Mouse (Mus musculus) gastrocnemius, postnatal 10 days (tissue): Measurements from ENCODE around the gene Hspb9. TPM values are rescaled to one million over a fixed set of nuclear protein-coding genes. Genes with fewer than 3 reads are reported as not detected.

Experiments used
- DNase-seq: peaks from one replicate; pipeline ENCODE4 v3.0.0; 2021; ENCODE audit warnings: mixed read lengths
- total RNA-seq, 2 experiments: library from RNA; stranded (reverse); gene quantifications; 2 replicates each; pipeline ENCODE4 v1.2.3; 2021

Hspb9 gene
- total RNA-seq, 2 experiments from 2014 or later, result not detected

- DNase-seq, result no peak
These were observed 8.4 kb upstream of the Hspb9 start for GRCm38 (mm10) chr11:100705095-100705747.

GRCm38 (mm10) chr11:100709201-100709810, 4.3 kb upstream of the Hspb9 start:
- DNase-seq, result no peak

- no peak for DNase-seq
These were observed 3.1 kb upstream of the Hspb9 start for GRCm38 (mm10) chr11:100710528-100710927.

GRCm38 (mm10) chr11:100710977-100711376, 2.7 kb upstream of the Hspb9 start:
- DNase-seq, result no peak

GRCm38 (mm10) chr11:100711783-100712615, 1.7 kb upstream of the Hspb9 start, which contains the start of gene Kat2a:
Gene Kat2a (minus strand): TSS chr11:100712465.
- peak; percentile 89 for DNase-seq

DNA sequence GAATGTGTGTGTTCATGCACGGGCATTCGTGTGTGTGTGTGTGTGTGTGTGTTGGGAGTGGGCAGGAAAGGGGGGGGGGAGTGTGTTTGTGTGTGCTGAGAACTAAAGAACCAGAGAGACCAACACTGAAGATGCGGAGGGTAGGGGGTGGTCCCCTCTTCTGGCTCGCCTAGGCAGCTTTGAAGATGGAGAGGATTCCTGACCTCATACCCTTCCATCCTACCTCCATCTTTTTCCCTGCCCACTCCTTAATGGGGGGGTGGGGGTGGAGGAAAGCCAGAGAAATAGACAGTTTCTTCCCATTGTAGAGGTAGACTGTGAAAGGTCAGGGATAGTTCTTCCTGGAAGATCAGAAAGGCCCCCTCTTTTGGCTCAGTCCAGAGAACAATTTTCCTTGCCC, 476 bp upstream of the Hspb9 start:
- DNase-seq, result no peak

DNA sequence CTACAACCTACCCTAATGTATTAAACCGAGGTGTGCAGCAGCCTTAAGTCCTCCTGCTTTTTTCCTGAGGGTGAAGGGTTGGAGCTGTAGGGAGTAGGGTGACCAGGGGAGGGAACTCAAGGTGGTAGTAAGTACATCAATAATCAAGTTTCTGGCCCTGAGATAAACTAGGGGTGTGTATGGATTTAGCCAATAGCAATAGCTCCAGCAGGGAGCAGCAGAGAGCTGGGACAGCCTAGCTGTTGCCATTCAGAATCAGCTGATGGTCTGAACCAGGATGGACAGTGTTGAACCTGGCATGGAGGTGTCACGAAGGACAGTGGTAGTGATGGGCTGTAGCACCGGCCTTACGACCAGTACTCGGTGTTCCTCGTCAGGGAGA, 875 bp downstream of the Hspb9 start:
- DNase-seq, result peak; percentile 89

DNA sequence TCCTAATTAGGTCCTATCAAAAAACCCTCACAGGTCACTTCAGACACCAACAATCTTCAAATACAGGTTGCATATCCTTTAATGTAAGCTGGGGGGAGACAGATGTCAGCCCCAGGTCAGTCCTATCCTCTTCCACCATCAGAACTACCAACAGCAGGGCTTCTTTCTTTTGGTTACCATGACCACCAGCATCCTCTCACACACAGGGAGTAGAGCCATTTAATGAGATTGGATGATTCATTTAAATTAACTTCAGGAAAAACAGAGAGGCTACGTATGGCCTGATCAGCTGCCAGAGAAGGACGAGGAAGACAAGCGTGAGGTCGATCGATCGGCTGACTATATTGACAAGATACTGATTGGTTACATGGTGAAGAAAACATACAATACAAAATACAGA, 1.3 kb downstream of the Hspb9 start:
- DNase-seq, result no peak

- DNase-seq, result no peak
These were observed 3.0 kb downstream of the Hspb9 start for GRCm38 (mm10) chr11:100716649-100717048.

DNA sequence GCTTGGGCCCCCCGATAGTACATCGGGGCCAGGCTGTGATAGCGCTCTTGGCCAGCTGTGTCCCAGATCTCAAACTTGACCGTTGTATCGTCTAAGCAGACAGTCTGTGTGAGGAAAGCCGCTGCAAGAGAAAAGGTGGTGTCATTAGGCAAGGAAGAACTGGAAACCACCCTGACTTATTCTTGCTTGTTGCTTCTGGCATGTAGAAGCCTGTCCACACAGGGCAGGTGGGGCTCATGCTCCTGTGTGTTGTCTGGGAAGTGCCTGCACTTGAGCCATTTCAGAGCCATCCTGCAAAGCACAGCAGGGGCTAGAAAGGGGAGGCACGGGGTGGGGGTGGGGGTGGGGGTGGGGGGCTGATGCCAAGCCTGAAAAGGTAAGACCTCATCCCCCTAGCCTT, 4.8 kb downstream of the Hspb9 start:
- DNase-seq, result no peak

DNA sequence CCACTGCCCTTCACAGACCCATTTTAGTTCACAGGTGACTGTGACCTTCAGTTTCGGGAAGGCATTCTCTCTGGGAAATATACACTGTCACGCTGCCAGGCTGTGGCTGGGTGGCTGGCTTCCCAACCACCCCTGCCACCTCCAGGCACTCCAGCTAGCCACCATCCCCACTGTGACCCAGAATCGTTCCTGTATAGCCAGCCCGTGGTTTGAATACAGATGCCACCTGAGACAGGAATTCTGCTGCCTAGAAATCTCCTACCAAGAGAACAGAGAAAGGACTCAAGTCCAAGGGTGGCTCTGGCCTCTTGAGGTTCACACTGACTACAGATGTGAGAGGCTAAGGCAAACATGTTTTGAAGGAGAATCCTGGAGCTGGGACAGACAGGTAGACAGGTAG, 5.2 kb downstream of the Hspb9 start:
- DNase-seq, result no peak

GRCm38 (mm10) chr11:100719312-100719711, 5.7 kb downstream of the Hspb9 start:
- no peak for DNase-seq

GRCm38 (mm10) chr11:100719893-100720292, 6.2 kb downstream of the Hspb9 start:
- DNase-seq, result no peak

DNA sequence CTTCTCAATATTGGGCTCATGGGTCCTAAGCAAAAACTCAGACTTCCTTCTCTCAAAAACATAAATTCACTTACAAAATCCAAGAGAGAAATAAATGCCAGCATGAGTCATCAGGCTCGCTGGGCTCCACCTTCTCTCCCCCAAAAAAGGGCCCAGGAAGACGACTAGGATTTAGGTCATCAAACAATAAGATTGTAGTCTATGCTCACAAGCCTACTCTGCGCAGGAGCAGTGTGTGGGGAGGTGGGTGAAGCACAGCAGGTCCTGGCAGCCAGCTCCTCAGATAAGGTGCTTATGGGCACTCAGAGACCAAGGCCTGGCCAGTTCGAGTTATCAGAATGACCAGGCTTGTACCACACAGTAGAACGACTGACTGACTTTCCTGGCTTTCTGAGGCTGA, 6.7 kb downstream of the Hspb9 start:
- DNase-seq, result no peak

GRCm38 (mm10) chr11:100721254-100721653, 7.6 kb downstream of the Hspb9 start:
- no peak for DNase-seq

- no peak for DNase-seq
These were observed 8.3 kb downstream of the Hspb9 start for GRCm38 (mm10) chr11:100721776-100722492.

GRCm38 (mm10) chr11:100722493-100723028, 8.9 kb downstream of the Hspb9 start:
- DNase-seq, result no peak

DNA sequence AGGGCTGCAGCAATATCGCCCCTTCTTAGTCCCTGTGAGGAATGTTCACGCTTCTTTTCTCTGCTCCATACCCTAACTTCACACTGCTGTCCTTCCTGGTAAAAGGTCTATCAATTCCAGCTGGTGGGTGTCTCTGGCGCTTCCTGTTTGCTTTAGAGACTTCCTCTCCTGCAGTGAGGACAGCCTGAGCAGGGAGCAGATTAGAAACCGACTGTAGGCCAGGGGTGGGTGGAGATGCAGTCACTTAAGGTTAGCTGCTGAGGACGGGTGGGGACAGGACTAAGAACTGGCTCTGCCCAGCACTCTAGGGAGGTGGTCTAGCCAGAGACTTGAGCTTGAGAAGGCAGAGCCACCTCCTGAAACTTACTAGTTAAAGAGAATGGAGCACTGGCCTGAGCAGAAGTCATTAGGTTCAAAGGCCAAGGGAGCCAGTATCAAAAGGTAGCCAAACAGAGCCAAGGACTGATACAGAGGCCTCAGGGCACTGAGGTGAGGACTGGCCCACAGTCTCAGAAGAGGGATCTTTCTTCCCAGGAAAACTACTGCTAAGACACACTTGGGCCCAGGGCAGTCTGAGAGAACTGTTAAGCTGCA, 11.4 kb downstream of the Hspb9 start:
- no peak for DNase-seq

DNA sequence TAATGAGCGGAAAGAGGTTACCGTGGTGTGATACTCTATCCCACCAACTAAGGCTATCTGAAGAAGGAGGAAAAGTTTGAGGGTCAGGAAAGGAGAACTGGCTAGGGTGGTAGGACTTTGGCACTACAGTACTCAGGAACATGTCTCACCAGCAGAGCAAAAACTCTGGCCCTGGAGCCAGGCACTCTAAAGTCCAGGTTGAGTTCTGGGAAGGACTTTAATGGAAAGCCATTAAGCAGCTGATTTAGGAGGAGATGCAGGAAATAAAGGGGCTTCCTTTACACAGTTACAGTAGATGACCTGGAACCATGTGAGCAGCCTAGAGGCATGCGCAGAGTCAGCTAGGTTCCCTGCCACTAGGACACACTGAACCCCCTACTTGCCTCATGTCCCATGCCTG, 13.6 kb downstream of the Hspb9 start:
- no peak for DNase-seq

DNA sequence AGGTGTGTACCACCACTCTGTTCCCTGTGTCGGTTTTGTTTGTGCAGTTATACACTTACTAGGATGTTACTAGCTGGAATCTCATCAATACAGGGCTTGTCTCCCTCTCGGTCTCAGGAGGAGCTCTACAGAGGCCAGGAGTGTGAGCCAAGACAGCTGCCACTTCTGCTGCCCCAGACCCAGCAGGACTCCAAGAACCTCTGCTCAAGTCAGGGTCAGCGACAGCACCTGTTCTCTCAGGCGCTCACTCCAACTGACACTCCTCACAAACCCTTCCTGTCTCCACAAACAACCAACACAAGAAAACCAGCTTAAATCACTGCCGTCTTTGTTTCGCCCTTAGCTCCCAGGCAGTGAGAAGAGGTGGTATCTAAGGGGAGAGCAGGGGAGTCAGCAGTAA, 15.0 kb downstream of the Hspb9 start:
- DNase-seq, result no peak

GRCm38 (mm10) chr11:100729976-100730375, 16.3 kb downstream of the Hspb9 start:
- DNase-seq, result no peak
